Mouse (Mus musculus) myocyte (in vitro differentiated cells): ENCODE measurements around the gene Arid3c.
"Not testable (repeated sequence)": the region's sequence is repeated elsewhere in the genome, so short reads cannot be mapped to it uniquely, and the experiment has no call there.

Experiments used
- MYOD1 ChIP-seq, 3 experiments: IDR thresholded peaks; one replicate each; pipeline ENCODE4 v1.6.1; 2011; ENCODE audit warnings: control low read depth in 2 of 3, low read depth in 2 of 3, mild to moderate bottlenecking in 2 of 3, moderate library complexity in 1 of 3; ENCODE audit not compliant: insufficient read length in 2 of 3, control insufficient read depth in 1 of 3
- POLR2A ChIP-seq: IDR thresholded peaks from one replicate; pipeline ENCODE4 v1.6.1; 2011; ENCODE audit warnings: low read depth, mild to moderate bottlenecking, control low read depth, moderate library complexity; ENCODE audit not compliant: insufficient read length

DNA sequence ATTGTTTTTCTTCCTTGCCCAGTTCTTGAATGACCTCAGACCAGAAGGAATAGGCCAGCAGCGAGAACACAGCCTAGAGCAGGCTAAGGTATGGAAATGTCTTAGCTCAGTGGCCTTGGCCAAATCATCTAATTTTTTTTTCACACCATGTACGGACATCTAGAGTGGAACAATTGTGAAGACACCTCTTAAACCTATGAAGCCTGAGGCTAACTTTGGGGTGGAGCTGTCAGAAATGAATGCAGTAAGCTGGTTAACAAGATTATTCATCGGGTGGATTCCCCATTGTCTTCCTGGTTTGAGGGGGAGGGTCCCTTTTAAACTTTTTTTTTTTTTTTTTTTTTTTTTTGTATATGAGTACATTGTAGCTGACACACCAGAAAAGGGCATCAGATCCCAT, 43.6 kb upstream of the Arid3c start:
- TF ChIP-seq MYOD1 (IDR thresholded peaks at IDR 0.05; ENCODE audit: control insufficient read depth in 1 of 3, insufficient read length in 2 of 3, low read depth in 2 of 3); POLR2A: not testable (repeated sequence)
